Mouse (Mus musculus): ENCODE results near the gene Mrnip. TPM values are rescaled to one million over a fixed set of nuclear protein-coding genes. Genes with fewer than 3 reads are reported as not detected.
A peak's percentile ranks its signal among the peaks of the same experiment; 100 is the strongest.

Gene Mrnip
- total RNA-seq, 2 experiments from 2014 or later: 12.7 to 15.8 TPM

DNA sequence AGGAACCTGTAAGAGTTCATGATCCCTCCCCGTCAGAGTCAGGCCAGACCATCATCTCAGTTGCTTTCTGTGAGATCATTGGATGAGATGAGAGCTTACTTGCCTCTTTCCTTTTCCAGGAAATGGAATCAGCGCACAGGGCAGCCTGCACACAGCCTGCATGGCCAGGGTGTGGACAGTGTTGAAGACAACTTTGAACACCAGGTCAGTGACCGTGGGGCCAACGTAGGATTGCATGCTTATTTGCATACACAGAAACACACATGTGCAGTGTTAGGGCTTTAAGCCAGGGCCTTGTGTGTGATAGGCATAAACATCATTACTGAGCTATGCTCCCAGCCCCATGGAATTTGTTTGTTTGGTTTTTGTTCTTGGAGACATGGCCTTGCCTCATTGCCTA, 23.3 kb downstream of the Mrnip start:
- DNase-seq (ENCODE audit: low spot score in 2 of 2): no peak
- H3K4me3 ChIP-seq: no peak overlapping the region
- no peak for TF ChIP-seq CTCF (conservative IDR thresholded peaks at IDR 0.05)
- no peak overlapping the region for H3K27ac ChIP-seq

DNA sequence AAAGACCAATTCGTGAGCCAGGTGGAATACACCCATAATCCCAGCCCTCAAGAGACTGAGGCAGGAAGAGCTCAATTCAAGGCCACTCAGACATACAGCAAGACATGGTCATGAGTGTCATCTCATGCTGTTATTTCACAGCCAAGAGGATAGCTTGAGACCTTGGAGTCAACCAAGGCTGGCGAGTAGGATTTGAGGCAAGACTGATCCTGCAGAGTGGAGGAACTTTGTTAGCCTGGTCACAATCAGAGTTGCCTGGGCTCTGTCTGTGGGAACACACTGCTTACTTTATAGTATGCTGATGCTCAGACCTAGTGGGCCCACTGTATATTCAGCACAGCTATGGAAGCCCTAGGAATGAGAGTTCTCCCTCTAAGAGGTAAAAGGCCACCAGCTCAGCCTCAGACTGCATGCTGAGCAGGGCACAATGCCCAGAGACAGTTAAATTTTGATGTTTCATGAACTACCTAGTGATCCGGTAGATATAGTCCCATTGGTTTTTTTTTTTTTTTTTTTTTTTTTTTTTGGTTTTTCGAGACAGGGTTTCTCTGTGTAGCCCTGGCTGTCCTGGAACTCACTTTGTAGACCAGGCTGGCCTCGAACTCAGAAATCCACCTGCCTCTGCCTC, 24.1 kb downstream of the Mrnip start:
- Histone ChIP-seq H3K27ac (no peak overlapping the region), H3K4me3 (no peak overlapping the region)
- DNase-seq (ENCODE audit: low spot score in 2 of 2): no peak
- no peak for TF ChIP-seq CTCF (conservative IDR thresholded peaks at IDR 0.05)

DNA sequence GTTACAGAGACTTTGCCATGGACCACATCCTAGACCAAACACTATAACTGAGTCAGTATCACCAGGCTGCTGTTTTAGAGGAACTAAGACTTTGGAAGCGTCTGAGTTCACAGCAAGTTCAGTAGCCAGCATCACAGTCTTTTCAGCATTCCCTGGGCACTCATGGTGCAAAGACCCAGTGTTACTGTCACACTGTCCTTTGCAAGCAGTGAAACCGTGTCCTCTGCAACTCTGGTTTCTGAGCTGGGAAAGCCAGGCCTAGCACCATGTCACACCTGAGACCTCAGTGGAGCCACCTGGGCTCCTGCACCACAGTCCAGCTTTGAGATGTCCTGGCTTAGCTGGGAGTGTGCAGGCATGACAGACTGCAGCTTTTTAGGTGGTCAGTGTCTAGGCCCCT, 24.7 kb downstream of the Mrnip start:
- Histone ChIP-seq H3K27ac (no peak overlapping the region), H3K4me3 (no peak overlapping the region)
- no peak for DNase-seq (ENCODE audit: low spot score in 2 of 2)
- no peak for TF ChIP-seq CTCF (conservative IDR thresholded peaks at IDR 0.05)

DNA sequence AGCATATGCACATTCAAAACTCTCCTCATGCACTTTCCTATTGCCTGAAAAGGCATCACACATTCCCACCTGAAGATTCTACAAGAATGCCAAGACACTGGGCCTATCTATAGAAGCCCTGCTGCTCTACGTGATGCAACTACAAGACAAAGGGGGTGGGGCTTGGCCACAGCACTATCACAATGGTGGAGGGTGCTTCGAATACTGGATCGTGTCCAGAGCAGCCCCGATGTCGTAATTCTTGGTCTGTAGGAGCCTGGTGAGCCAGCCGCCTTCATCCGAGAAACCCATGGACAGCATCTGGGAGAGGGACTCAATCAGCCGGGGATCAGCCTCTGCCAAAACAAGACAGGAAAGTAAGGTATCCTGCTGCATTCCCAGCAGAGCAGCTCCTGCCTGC, 26.4 kb downstream of the Mrnip start:
- peak overlapping the region; percentile 9; the same call in 1 of the 2 replicates for H3K27ac ChIP-seq
- TF ChIP-seq CTCF (conservative IDR thresholded peaks at IDR 0.05): no peak
- DNase-seq (ENCODE audit: low spot score in 2 of 2): no peak
- H3K4me3 ChIP-seq: no peak overlapping the region

DNA sequence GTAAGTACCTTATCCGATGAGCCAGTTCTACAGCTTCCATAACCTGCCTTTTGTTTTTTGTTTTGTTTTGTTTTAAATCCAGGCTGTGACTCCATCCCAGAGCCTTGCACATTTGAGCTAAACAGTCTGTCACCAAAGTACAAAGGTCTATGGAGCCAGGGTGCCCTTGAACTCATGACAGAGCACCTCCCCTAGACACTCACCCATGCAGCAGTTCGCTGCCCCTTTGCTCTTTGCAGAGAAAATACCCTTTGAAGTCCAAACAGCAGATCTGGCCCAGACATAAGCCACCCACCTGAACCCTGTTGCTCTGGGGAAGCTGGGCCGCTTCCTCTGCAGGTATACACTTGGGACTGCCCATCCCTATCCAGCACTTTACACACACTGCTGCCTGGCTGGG, 27.3 kb downstream of the Mrnip start:
- no peak for TF ChIP-seq CTCF (conservative IDR thresholded peaks at IDR 0.05)
- no peak for DNase-seq (ENCODE audit: low spot score in 2 of 2)
- Histone ChIP-seq H3K4me3 (no peak overlapping the region), H3K27ac (no peak overlapping the region)

DNA sequence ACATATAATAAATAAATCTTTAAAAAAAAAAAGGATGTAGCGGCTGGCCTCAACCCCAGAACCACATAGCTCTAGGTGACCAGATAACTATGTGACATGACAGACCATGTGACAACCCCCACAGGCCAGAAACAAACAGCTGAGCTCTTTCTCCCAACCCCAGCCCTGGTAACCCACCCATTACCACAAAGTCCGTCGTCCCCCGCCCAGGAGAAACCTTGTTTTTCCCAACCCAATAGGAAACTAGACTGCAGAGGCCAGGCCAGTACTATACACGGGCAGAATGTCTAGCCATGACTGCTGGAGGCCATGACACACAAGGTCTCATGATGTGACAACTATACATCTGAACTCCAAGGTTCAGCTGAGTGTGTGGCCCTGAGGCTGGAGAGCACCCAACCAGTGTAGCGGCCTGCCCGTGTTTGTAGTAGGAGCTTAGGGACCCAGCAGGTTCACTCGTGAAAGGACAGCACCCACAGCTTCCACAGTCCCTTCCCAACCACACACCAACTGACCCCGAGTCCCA, 29.1 kb downstream of the Mrnip start:
- H3K27ac ChIP-seq: no peak overlapping the region
- no peak for TF ChIP-seq CTCF (conservative IDR thresholded peaks at IDR 0.05)
- no peak overlapping the region for H3K4me3 ChIP-seq
- DNase-seq (ENCODE audit: low spot score in 2 of 2): no peak

DNA sequence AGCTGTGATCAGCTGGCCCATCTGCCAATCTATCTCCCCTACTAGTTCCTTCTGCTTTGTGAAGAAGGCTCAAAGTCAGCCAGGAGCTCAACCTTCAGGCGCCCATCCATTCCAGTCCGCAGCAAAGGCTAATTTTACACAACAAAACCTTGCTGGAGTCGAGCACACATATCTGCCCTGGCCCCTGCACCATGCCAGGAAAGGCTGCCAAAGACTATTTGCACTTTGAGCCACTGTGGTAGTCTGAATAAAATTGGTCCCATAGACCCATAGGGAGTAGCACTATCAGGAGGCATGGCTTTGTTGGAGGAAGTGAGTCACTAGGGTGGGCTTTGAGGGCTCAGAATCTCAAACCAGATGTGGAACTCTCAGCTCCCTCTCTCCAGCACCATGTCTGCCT, 31.2 kb downstream of the Mrnip start:
- no peak for DNase-seq (ENCODE audit: low spot score in 2 of 2)
- Histone ChIP-seq H3K27ac (peak overlapping the region; percentile 6; the same call in 1 of the 2 replicates), H3K4me3 (no peak overlapping the region)
- TF ChIP-seq CTCF (conservative IDR thresholded peaks at IDR 0.05): no peak

DNA sequence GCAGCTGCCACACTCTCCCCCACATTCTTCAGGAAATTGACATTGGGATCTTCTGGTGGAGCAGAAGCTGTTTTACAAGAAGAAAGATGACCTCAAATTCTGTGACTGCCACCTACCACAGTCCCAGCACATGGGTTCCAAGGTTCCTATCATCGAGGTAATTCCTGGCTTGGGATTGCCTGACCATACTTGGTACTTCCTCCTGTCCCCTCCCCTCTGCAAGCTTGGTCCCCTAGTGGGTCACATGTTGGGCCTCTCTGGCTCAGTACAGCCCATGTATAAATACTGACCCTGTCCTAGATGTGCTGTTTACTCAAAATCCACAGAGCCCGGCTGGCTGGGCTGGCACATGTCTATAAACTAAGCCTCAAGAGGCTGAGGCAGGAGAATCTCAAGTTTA, 31.8 kb downstream of the Mrnip start:
- TF ChIP-seq CTCF (conservative IDR thresholded peaks at IDR 0.05): no peak
- Histone ChIP-seq H3K27ac (peak overlapping the region; percentile 6; the same call in 1 of the 2 replicates), H3K4me3 (no peak overlapping the region)
- DNase-seq (ENCODE audit: low spot score in 2 of 2): no peak

DNA sequence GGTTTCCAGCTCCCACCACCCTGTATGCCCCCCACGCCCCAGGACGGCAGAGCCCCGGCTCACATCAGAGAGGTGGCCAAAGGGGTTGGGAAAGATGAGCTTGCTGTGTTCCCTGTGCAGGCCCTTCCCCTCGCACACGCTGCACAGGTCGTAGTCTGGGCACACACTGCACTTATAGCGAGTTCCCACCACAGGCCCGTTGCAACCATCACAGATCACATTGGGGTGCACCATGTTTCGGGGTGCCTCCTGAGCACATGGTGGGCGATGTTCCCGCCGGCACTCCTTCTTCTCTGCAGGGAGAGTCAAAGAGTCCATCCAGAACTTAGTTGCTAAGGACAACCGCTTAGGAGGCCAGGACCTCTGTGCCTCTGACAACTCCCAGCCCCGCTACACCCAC, 33.1 kb downstream of the Mrnip start:
- no peak overlapping the region for H3K27ac ChIP-seq
- no peak overlapping the region for H3K4me3 ChIP-seq
- DNase-seq (ENCODE audit: low spot score in 2 of 2): no peak
- no peak for TF ChIP-seq CTCF (conservative IDR thresholded peaks at IDR 0.05)

DNA sequence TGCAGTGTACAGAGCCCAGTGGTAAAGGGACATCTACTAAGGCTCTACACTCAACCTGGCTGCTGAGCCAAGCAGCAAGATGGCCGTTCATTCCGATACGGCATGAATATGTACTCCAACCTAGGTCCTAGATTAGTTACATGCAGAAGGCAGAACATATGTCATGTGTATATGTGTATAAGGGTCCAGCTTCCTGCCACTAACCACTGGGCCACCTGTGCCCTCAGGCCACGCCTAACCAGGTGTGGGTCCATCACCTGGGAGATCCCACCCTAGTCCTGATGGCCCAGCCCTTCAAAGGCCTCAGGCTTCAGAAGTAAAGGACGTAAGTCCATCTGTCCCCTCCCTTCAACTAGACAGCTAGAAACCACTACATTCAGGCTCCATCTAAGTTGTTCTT, 33.8 kb downstream of the Mrnip start:
- Histone ChIP-seq H3K27ac (no peak overlapping the region), H3K4me3 (peak overlapping the region; percentile 32; the same call in 1 of the 2 replicates)
- no peak for TF ChIP-seq CTCF (conservative IDR thresholded peaks at IDR 0.05)
- DNase-seq (ENCODE audit: low spot score in 2 of 2): no peak

DNA sequence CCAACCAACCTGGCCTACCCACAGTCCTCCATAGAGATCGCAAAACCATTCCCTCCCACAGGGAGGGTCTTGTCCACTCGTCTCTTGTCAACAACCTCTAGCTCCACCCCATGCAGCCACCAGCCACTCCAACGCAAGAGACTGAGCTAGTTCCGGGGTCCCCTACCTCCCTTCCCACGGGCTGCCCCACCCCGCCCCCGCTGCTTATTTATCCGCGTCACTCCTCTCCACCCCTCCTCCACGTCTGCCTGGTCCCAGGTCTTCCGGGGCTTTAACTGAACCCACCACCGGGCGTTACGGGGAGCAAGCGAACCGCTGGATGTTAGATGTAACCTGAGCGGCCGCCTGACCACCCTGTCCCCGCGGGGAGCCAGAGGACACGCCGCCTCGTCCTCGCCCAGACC, 35.9 kb downstream of the Mrnip start:
- no peak for TF ChIP-seq CTCF (conservative IDR thresholded peaks at IDR 0.05)
- peak overlapping the region; percentile 100 for H3K4me3 ChIP-seq
- DNase-seq (ENCODE audit: low spot score in 2 of 2): peak; percentile 84 to 91
- peak overlapping the region; percentile 100 for H3K27ac ChIP-seq

DNA sequence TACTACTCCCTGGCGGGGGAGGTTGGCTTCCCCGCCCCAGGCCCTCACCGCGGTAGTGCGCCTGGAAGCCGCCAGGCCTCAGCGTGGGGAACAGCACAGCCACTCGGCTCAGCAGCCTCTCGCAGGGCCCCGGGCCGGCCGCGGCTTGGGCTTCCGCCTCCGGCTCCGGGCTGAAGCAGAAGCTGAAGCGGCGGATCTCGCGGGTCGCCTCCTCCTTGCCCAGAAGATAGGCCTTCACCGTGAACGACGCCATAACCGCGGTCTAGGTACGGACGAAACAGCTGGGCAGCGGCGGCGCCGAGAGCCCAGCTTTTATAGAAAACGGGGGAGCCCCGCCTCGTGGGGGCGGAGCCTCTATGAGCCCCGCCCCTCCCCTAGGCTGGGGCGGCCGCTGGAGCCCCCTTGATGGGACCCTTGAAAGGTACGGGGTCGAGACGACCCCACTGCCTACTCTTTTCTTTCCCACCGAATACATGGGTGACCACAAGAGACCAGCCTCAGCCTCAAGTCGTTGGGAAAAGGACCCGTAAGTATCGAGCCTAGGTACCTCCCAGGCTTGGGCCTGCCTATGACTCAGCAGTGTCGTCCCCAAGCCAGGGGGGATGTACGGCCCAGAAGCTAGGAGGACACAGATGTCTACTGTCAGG, 36.4 kb downstream of the Mrnip start, which contains the start of the genes Sqstm1 and Mgat4b:
Gene Sqstm1, minus strand, starts transcription at position 323 of the 647 bp plus-strand sequence.
Gene Mgat4b, plus strand, starts transcription at position 386 of the 647 bp plus-strand sequence.
- peak within 1 kb of the TSS; percentile 100 for H3K4me3 ChIP-seq
- DNase-seq (ENCODE audit: low spot score in 2 of 2): peak; percentile 67 to 83
- peak within 1 kb of the TSS; percentile 100 for H3K27ac ChIP-seq
- peak; percentile 36; the same call in 1 of the 2 replicates for TF ChIP-seq CTCF (conservative IDR thresholded peaks at IDR 0.05)

DNA sequence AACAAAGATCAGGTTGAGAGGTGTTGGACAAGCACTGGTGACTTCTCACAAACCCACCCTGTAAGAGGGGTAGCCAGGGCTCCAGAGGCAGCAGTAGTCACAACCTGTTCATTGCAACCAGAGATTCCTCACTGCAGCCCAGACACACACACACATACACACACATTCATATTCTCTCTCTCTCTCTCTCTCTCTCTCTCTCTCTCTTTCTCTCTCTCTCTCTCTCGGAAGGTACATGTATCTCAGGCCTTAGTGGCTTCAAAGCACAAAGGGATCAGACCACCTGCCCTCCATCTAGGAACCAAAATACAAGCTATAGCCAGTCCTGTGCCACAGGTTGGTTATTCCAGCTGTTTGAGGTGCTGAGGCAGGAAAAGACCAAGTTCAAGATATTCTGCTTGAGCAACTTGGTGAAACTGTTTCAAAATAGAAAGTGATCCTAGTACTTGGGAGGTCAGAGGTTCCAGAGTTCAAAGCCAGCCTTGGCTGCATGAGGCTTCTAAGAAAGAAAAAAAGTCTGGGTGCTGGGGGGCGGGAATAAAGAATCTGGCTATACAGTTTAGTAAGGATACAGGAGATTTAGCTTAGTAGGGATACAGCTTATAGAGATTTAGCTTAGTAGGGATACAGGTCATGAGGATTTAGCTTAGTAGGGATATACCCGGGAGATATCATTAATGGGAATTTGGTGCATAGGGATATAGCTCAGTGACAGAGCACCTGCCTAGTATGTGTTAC, 37.2 kb downstream of the Mrnip start:
- Histone ChIP-seq H3K4me3 (peak overlapping the region; percentile 100), H3K27ac (peak overlapping the region; percentile 100)
- TF ChIP-seq CTCF (conservative IDR thresholded peaks at IDR 0.05): no peak
- DNase-seq (ENCODE audit: low spot score in 2 of 2): no peak
